Mouse (Mus musculus) limb, embryonic 11.5 days (tissue): Measurements from ENCODE around the gene Chchd1. TPM values are rescaled to one million over a fixed set of nuclear protein-coding genes. Genes with fewer than 3 reads are reported as not detected.

Experiments used
- ATAC-seq: fragments of 200-750 bp; cut with Nextera tagmentation; 2 replicates; pipeline ENCODE4 v1.8.0; 2017; ENCODE audit warnings: low read depth; ENCODE audit not compliant: insufficient number of reproducible peaks, low FRiP score, low TSS enrichment
- DNase-seq: peaks from one replicate; pipeline ENCODE4 v3.0.0-alpha.2; 2015; ENCODE audit warnings: low spot score
- H3K27ac ChIP-seq: fragments of 300-500 bp; sonication (generic); replicated peaks from 2 replicates; pipeline ENCODE4 v1.5.1; 2014; ENCODE audit warnings: low read depth, mild to moderate bottlenecking, low read length
- H3K27me3 ChIP-seq: fragments of 300-500 bp; sonication (generic); 2 replicates; pipeline ENCODE4 v1.6.1; 2014; ENCODE audit warnings: mild to moderate bottlenecking, low read length, mixed read lengths; ENCODE audit not compliant: control insufficient read depth, insufficient read depth
- H3K36me3 ChIP-seq: fragments of 300-500 bp; sonication (generic); 2 replicates; pipeline ENCODE4 v1.6.1; 2014; ENCODE audit warnings: mild to moderate bottlenecking, low read length, moderate library complexity, mixed read lengths; ENCODE audit not compliant: control insufficient read depth, insufficient read depth
- H3K4me1 ChIP-seq: fragments of 300-500 bp; sonication (generic); 2 replicates; pipeline ENCODE4 v1.6.1; 2014; ENCODE audit warnings: low read length, mixed read lengths; ENCODE audit not compliant: control insufficient read depth, insufficient read depth
- H3K4me2 ChIP-seq: fragments of 300-500 bp; sonication (generic); 2 replicates; pipeline ENCODE4 v1.6.1; 2014; ENCODE audit warnings: low read depth, mild to moderate bottlenecking, moderate library complexity; ENCODE audit not compliant: severe bottlenecking
- H3K4me3 ChIP-seq: fragments of 300-500 bp; sonication (generic); 2 replicates; pipeline ENCODE4 v1.5.1; 2014; ENCODE audit warnings: low read depth, low read length
- H3K9ac ChIP-seq: fragments of 300-500 bp; sonication (generic); 2 replicates; pipeline ENCODE4 v1.6.1; 2014; ENCODE audit warnings: mild to moderate bottlenecking, low read length
- H3K9me3 ChIP-seq: fragments of 300-500 bp; sonication (generic); 2 replicates; pipeline ENCODE4 v1.6.1; 2016; ENCODE audit warnings: low read length; ENCODE audit not compliant: control insufficient read depth
- WGBS: fragments of 180-500 bp; shearing (Covaris S2); extraction: QIAGEN DNeasy Blood & Tissue Kit; methylation state at CpG from one replicate; pipeline ENCODE4 v1.1.7; 2014; 5-methylcytosine and 5-hydroxymethylcytosine counted together
- polyA plus RNA-seq: library from polyadenylated mRNA; unstranded; fragments of >200 nt; fragmentation: Nextera tagmentation; extraction: Ambion mirVana; gene quantifications from 2 replicates; pipeline ENCODE4 v1.2.1, GENCODE M21; 2014

Chchd1 gene
- polyA plus RNA-seq, 1 experiment from 2014 or later, result 254 TPM

DNA sequence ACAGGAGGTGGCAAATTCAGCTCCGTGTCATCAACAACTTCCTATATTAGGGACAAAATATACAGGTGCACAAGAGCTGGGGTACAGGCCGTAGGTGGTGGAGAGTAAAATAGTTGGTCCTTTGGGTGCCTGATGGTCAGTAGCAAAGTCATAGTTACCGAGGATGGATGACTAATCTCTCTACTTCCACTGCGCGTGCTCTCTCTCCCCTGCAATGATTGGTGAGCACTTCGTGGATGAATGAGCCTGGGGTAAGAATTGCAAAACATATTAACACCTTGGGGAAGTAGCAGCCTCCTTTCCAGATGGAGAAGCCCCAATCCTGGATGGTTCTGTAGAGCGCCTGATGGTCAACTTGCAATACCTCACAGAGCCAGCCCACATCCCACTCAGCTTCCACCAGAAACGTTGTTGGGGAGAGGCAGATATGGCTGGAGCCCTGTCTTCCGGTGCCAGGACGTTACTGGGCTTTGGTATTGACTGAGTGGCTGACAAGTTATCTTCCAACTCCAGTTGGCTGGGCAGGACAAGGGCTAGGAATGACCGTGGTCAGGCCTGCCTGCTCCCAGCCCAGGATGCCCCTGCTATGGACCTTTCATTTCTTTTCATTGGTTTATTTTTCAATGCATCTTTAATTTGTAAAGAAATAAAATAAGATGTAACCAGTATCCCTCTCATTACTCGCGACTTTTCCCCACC lies 8.5 kb upstream of the Chchd1 start:
- Histone ChIP-seq H3K4me2 (peak overlapping the region; percentile 75), H3K27ac (peak overlapping the region; percentile 93), H3K9ac (peak overlapping the region; percentile 83), H3K9me3 (no peaks in the 10 kb centered on the region), H3K4me1 (peaks cover 19% of the 10 kb centered on the region), H3K36me3 (peaks cover 17% of the 10 kb centered on the region; the same call in 1 of the 2 replicates), H3K27me3 (no peaks in the 10 kb centered on the region), H3K4me3 (peak overlapping the region; percentile 72)
- ATAC-seq (peak; percentile 37), DNase-seq (no peak)
- 49% methylated on average over 13 of the region's 13 CpGs for WGBS

DNA sequence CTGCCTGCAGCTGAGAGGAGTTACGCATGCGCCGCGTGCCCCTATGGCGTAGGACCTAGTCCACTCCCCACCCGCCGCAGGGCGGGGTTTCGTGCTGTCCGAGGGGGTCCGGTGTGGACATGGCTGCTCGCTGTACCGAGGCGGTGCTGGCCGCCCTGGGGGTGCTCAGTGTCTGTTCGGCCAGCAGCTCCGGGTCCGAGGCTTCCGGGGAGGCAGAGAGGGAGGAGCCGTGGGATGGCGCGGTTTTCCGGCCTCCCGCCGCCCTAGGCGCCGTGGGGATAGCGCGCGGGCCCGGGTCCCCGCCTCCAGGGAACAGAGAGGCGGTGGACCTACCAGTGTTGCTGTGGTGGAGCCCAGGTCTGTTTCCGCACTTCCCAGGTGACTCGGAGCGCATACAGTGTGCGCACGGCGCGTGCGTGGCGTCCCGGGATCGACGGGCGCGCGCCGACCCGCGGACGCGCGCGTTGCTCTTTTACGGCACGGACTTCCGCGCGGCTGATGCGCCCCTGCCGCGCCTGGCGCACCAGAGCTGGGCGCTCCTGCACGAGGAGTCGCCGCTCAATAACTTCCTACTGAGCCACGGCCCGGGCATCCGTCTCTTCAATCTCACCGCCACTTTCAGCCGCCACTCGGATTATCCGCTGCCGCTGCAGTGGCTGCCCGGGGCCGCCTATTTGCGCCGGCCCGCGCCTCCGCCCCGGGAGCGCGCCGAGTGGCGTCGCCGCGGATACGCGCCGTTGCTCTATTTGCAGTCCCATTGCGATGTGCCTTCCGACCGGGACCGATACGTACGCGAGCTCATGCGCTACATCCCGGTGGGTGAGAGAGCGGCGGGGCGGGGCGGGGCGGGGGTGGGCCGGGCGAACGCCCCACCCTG lies 7.7 kb upstream of the Chchd1 start, which contains the start of gene Fut11:
Gene Fut11, plus strand, starts transcription at position 85 of the 877 bp plus-strand sequence.
- Histone ChIP-seq H3K9ac (peak within 1 kb of the TSS; percentile 83), H3K9me3 (no peaks in the 10 kb centered on the region), H3K27ac (peak within 1 kb of the TSS; percentile 93), H3K36me3 (peaks cover 17% of the 10 kb centered on the region; the same call in 1 of the 2 replicates), H3K4me3 (peak within 1 kb of the TSS; percentile 72), H3K4me1 (peaks cover 19% of the 10 kb centered on the region), H3K27me3 (no peaks in the 10 kb centered on the region), H3K4me2 (peak within 1 kb of the TSS; percentile 75)
- DNase-seq (peak; percentile 88), ATAC-seq (peak; percentile 91)
- under 1% methylated on average over 111 of the region's 111 CpGs for WGBS

GRCm38 (mm10) chr14:20695761-20696520 lies 6.9 kb upstream of the Chchd1 start:
- 15% methylated on average over 27 of the region's 27 CpGs for WGBS
- H3K4me3 ChIP-seq, result peak overlapping the region; percentile 72
- H3K4me2 ChIP-seq, result peak overlapping the region; percentile 75
- H3K36me3 ChIP-seq, result peaks cover 14% of the 10 kb centered on the region; the same call in 1 of the 2 replicates
- H3K9ac ChIP-seq, result peak overlapping the region; percentile 83
- no peak overlapping the region; the same call in 1 of the 2 replicates for H3K27ac ChIP-seq
- DNase-seq, result no peak
- no peaks in the 10 kb centered on the region for H3K27me3 ChIP-seq
- no peaks in the 10 kb centered on the region for H3K9me3 ChIP-seq
- H3K4me1 ChIP-seq, result peaks cover 19% of the 10 kb centered on the region
- no peak; the same call in 1 of the 2 replicates for ATAC-seq

- H3K4me1 ChIP-seq, result peaks cover 23% of the 10 kb centered on the region
- DNase-seq, result peak; percentile 56
- no peak overlapping the region for H3K9ac ChIP-seq
These were observed 5.8 kb upstream of the Chchd1 start for GRCm38 (mm10) chr14:20696986-20697385.

GRCm38 (mm10) chr14:20698515-20698914 lies 4.3 kb upstream of the Chchd1 start:
- no peak overlapping the region for H3K4me3 ChIP-seq
- peaks cover 23% of the 10 kb centered on the region for H3K4me1 ChIP-seq
- no peaks in the 10 kb centered on the region for H3K27me3 ChIP-seq
- no peak overlapping the region for H3K27ac ChIP-seq
- 86% methylated on average over 2 of the region's 2 CpGs for WGBS
- DNase-seq (no peak), ATAC-seq (no peak)
- H3K9ac ChIP-seq, result no peak overlapping the region
- H3K36me3 ChIP-seq, result peaks cover 1% of the 10 kb centered on the region; the same call in 1 of the 2 replicates
- H3K4me2 ChIP-seq, result no peak overlapping the region
- no peaks in the 10 kb centered on the region for H3K9me3 ChIP-seq

More at GRCm38 (mm10) chr14:20696986-20697385, 5.8 kb upstream of the Chchd1 start:
- ATAC-seq, result no peak
- Histone ChIP-seq H3K27me3 (no peaks in the 10 kb centered on the region), H3K27ac (no peak overlapping the region), H3K9me3 (no peaks in the 10 kb centered on the region), H3K4me2 (peak overlapping the region; percentile 75; the same call in 1 of the 2 replicates), H3K36me3 (peaks cover 6% of the 10 kb centered on the region; the same call in 1 of the 2 replicates), H3K4me3 (peak overlapping the region; percentile 12; the same call in 1 of the 2 replicates)
- 39% methylated on average over 1 of the region's 1 CpGs for WGBS

GRCm38 (mm10) chr14:20700362-20700761 lies 2.4 kb upstream of the Chchd1 start:
- H3K27me3 ChIP-seq, result no peaks in the 10 kb centered on the region
- peaks cover 20% of the 10 kb centered on the region for H3K4me1 ChIP-seq
- WGBS, result 86% methylated on average over 3 of the region's 3 CpGs

GRCm38 (mm10) chr14:20701554-20701953 lies 1.3 kb upstream of the Chchd1 start:
- H3K9me3 ChIP-seq, result no peaks in the 10 kb centered on the region
- H3K4me1 ChIP-seq, result peaks cover 12% of the 10 kb centered on the region
- no peak for DNase-seq
- no peaks in the 10 kb centered on the region for H3K27me3 ChIP-seq
- H3K4me3 ChIP-seq, result peak overlapping the region; percentile 81; the same call in 1 of the 2 replicates
- peak overlapping the region; percentile 64 for H3K4me2 ChIP-seq
- no peak overlapping the region for H3K27ac ChIP-seq
- no peak overlapping the region for H3K9ac ChIP-seq
- WGBS, result 79% methylated on average over 8 of the region's 8 CpGs
- no peak for ATAC-seq
- H3K36me3 ChIP-seq, result peaks cover 8% of the 10 kb centered on the region; the same call in 1 of the 2 replicates

More at GRCm38 (mm10) chr14:20700362-20700761, 2.4 kb upstream of the Chchd1 start:
- DNase-seq (no peak), ATAC-seq (no peak)
- H3K4me2 ChIP-seq, result no peak overlapping the region
- no peak overlapping the region for H3K9ac ChIP-seq
- H3K27ac ChIP-seq, result no peak overlapping the region
- H3K4me3 ChIP-seq, result no peak overlapping the region
- H3K36me3 ChIP-seq, result peaks cover 8% of the 10 kb centered on the region; the same call in 1 of the 2 replicates
- no peaks in the 10 kb centered on the region for H3K9me3 ChIP-seq
